ENCODE assay signal across 32 mouse cellular contexts in the genomic region with DNA sequence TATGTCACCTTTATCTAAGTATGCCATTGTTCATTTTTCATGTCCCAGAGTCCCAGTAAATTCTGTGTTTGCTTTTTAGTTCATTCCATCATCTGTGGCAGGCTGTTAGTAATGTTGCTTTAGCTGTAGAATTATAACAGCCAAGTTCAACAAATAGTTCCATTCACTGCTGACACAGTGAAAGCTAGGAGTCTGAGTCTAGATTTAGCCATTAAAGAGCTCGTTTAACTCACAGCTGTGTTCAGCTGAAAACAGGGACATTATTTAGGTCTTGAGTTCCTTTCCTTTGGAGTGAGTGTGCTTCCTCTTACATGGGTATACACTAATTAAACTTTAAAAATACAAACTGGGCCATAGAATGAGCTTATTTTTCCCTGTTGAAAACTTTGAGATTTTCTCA. TPM values are rescaled to one million over a fixed set of nuclear protein-coding genes. Genes with fewer than 3 reads are reported as not detected.
DNase-seq lines count a peak whose midpoint lies in the region; ATAC-seq and TF ChIP-seq lines count a peak whose summit lies in the region.
"Had no signal": no experiment of that assay in that cellular context is flagged by ENCODE, and none has a peak within 500 bp of the region (broad histone marks: within the 10 kb centered on the region; RNA-seq: fewer than 3 reads in every experiment).

No protein-coding gene starts in this region.

- no peak overlapping the region for H3K4me2 ChIP-seq in forebrain, postnatal 0 days (ENCODE audit: low read depth)
- no peak overlapping the region for H3K4me2 ChIP-seq in forebrain, embryonic 14.5 days (ENCODE audit: low read length)
- H3K4me2 ChIP-seq in kidney, embryonic 15.5 days, result no peak overlapping the region
- H3K4me2 ChIP-seq in neural tube, embryonic 15.5 days, result no peak overlapping the region
- H3K4me2 ChIP-seq: embryonic facial prominence, embryonic 13.5 days; forebrain, embryonic 13.5 days; heart, embryonic 13.5 days; liver, embryonic 12.5 days; midbrain, embryonic 11.5 days; neural tube, embryonic 13.5 days had no signal

- ATAC-seq in forebrain, postnatal 0 days, result peak; percentile 48
- ATAC-seq in forebrain, embryonic 14.5 days, result no peak
- ATAC-seq in kidney, embryonic 15.5 days (replicated peaks; ENCODE audit: low FRiP score), result 0 out of 2 replicates have a peak, but pooled peaks have one; percentile 40
- no peak for ATAC-seq in neural tube, embryonic 15.5 days (ENCODE audit: low FRiP score)
- ATAC-seq: forebrain, embryonic 13.5 days; inflammation-experienced regulatory T-cells, adult 6 months; liver, postnatal 0 days had no signal

- H3K36me3 ChIP-seq in forebrain, postnatal 0 days (ENCODE audit: insufficient read depth), result 0 out of 2 replicates have a peak, but pooled peaks cover 4% of the 10 kb centered on the region
- no peaks in the 10 kb centered on the region for H3K36me3 ChIP-seq in forebrain, embryonic 14.5 days (ENCODE audit: control insufficient read depth, insufficient read depth, low read length)
- peaks cover 15% of the 10 kb centered on the region for H3K36me3 ChIP-seq in kidney, embryonic 15.5 days
- H3K36me3 ChIP-seq in neural tube, embryonic 15.5 days, result peaks cover 5% of the 10 kb centered on the region; the same call in 1 of the 2 replicates

- no peak for TF ChIP-seq CTCF in forebrain, postnatal 0 days (IDR thresholded peaks at IDR 0.05; ENCODE audit: low read depth)

- no peaks in the 10 kb centered on the region for H3K4me1 ChIP-seq in forebrain, postnatal 0 days (ENCODE audit: insufficient read depth)
- H3K4me1 ChIP-seq in forebrain, embryonic 14.5 days (ENCODE audit: control insufficient read depth, insufficient read depth, low read length), result no peaks in the 10 kb centered on the region
- H3K4me1 ChIP-seq in kidney, embryonic 15.5 days, result no peaks in the 10 kb centered on the region
- peaks cover 6% of the 10 kb centered on the region; the same call in 1 of the 2 replicates for H3K4me1 ChIP-seq in neural tube, embryonic 15.5 days
- H3K4me1 ChIP-seq: embryonic facial prominence, embryonic 13.5 days; heart, embryonic 13.5 days had no signal

- no peak for DNase-seq in forebrain, postnatal 0 days
- no peak for DNase-seq in forebrain, embryonic 14.5 days (ENCODE audit: low spot score)
- no peak for DNase-seq in kidney, adult 18-20 months
- DNase-seq in neural tube, embryonic 10.5 days (ENCODE audit: extremely low spot score, low spot score), result no peak
- peak; percentile 18 for DNase-seq in telencephalon, adult 2 months (ENCODE audit: low read depth, low spot score)
- DNase-seq in heart, adult 8-10 months (ENCODE audit: low spot score), result no peak
- DNase-seq: adrenal gland, adult 8-10 months; cerebellum, adult 11 months; cerebellum, adult 9-10 months; cerebellum, postnatal 36 days; heart, adult 2 months; heart, postnatal 10 days; kidney, adult 11 months; kidney, postnatal 10 days; liver, postnatal 0 days; lung, postnatal 36 days; retina, postnatal 1 day; right cerebral cortex, postnatal 25 days; thymus, adult 18-20 months; thymus, postnatal 25 days had no signal

- no peaks in the 10 kb centered on the region for H3K27me3 ChIP-seq in forebrain, postnatal 0 days (ENCODE audit: insufficient read depth, low read length)
- no peaks in the 10 kb centered on the region for H3K27me3 ChIP-seq in forebrain, embryonic 14.5 days (replicated peaks; ENCODE audit: control insufficient read depth, insufficient read depth, low read length)
- H3K27me3 ChIP-seq in kidney, embryonic 15.5 days, result no peaks in the 10 kb centered on the region
- H3K27me3 ChIP-seq in neural tube, embryonic 15.5 days (replicated peaks), result no peaks in the 10 kb centered on the region
- H3K27me3 ChIP-seq: embryonic facial prominence, embryonic 13.5 days; forebrain, embryonic 13.5 days; heart, embryonic 13.5 days; liver, embryonic 12.5 days; neural tube, embryonic 13.5 days had no signal

- 5% methylated on average over 1 of the region's 1 CpGs for WGBS in forebrain, postnatal 0 days
- 7% methylated on average over 1 of the region's 1 CpGs for WGBS in forebrain, embryonic 14.5 days
- 18% methylated on average over 1 of the region's 1 CpGs for WGBS in kidney, embryonic 15.5 days
- WGBS in neural tube, embryonic 15.5 days, result 21% methylated on average over 1 of the region's 1 CpGs

- H3K9ac ChIP-seq in forebrain, postnatal 0 days, result no peak overlapping the region
- H3K9ac ChIP-seq in forebrain, embryonic 14.5 days (ENCODE audit: low read length), result no peak overlapping the region
- no peak overlapping the region for H3K9ac ChIP-seq in kidney, embryonic 15.5 days
- H3K9ac ChIP-seq in neural tube, embryonic 15.5 days (replicated peaks), result no peak overlapping the region
- H3K9ac ChIP-seq: embryonic facial prominence, embryonic 13.5 days; forebrain, embryonic 13.5 days; heart, embryonic 13.5 days; liver, embryonic 12.5 days; liver, postnatal 0 days; neural tube, embryonic 13.5 days had no signal

- no peak overlapping the region for H3K4me3 ChIP-seq in forebrain, postnatal 0 days (ENCODE audit: low read depth, low read length)
- H3K4me3 ChIP-seq in forebrain, embryonic 14.5 days (ENCODE audit: low read depth, low read length), result no peak overlapping the region
- no peak overlapping the region for H3K4me3 ChIP-seq in kidney, embryonic 15.5 days (replicated peaks)
- no peak overlapping the region for H3K4me3 ChIP-seq in neural tube, embryonic 15.5 days (replicated peaks)
- H3K4me3 ChIP-seq: embryonic facial prominence, embryonic 13.5 days; erythroblast, embryonic 14.5 days; forebrain, embryonic 13.5 days; heart, adult 2 months; heart, embryonic 13.5 days; liver, embryonic 12.5 days; myocyte; neural tube, embryonic 13.5 days had no signal

- no peak overlapping the region for H3K27ac ChIP-seq in forebrain, postnatal 0 days (ENCODE audit: low read depth, low read length)
- no peak overlapping the region for H3K27ac ChIP-seq in forebrain, embryonic 14.5 days (ENCODE audit: low read depth, low read length)
- H3K27ac ChIP-seq in kidney, embryonic 15.5 days, result 0 out of 2 replicates have a peak overlapping the region, but pooled peaks have one; percentile 32
- 0 out of 2 replicates have a peak overlapping the region, but pooled peaks have one; percentile 33 for H3K27ac ChIP-seq in neural tube, embryonic 15.5 days (replicated peaks)
- H3K27ac ChIP-seq: embryonic facial prominence, embryonic 13.5 days; forebrain, embryonic 13.5 days; heart, adult 2 months; heart, embryonic 13.5 days; liver, embryonic 12.5 days; neural tube, embryonic 13.5 days had no signal

- no peaks in the 10 kb centered on the region for H3K9me3 ChIP-seq in forebrain, postnatal 0 days (ENCODE audit: low read length)
- H3K9me3 ChIP-seq in forebrain, embryonic 14.5 days (replicated peaks; ENCODE audit: control insufficient read depth, low read length), result no peaks in the 10 kb centered on the region
- H3K9me3 ChIP-seq in kidney, embryonic 15.5 days (replicated peaks), result no peaks in the 10 kb centered on the region
- no peaks in the 10 kb centered on the region for H3K9me3 ChIP-seq in neural tube, embryonic 15.5 days (replicated peaks)
- H3K9me3 ChIP-seq: embryonic facial prominence, embryonic 13.5 days; forebrain, embryonic 13.5 days; G1E; heart, embryonic 13.5 days; liver, embryonic 12.5 days; neural tube, embryonic 13.5 days had no signal

RNA-seq across cellular contexts. Expression of gene Oxsm, which starts 42.8 kb away (rescaled TPM):
- total RNA-seq in forebrain, postnatal 0 days (2014; rRNA removed), result 4.2 and 4.3 TPM in 2 replicates
- 0.84 and 1.2 TPM in 2 replicates for polyA plus RNA-seq in forebrain, postnatal 0 days (2015; fragmentation: Nextera tagmentation; extraction: Ambion mirVana)
- polyA plus RNA-seq in forebrain, embryonic 14.5 days (2014; fragmentation: Nextera tagmentation; extraction: Ambion mirVana), result 0.96 and 1.1 TPM in 2 replicates
- polyA plus RNA-seq in kidney, embryonic 15.5 days (2015; fragmentation: Nextera tagmentation; extraction: Ambion mirVana), result 2.5 and 3.7 TPM in 2 replicates
- 2.0 and 2.2 TPM in 2 replicates for polyA plus RNA-seq in neural tube, embryonic 15.5 days (2015; fragmentation: Nextera tagmentation; extraction: Ambion mirVana)
- total RNA-seq in heart, adult 8-10 months (2022), result 10 to 100 TPM; 21.5 to 28.4 (median 24.1) TPM

RNA-seq across cellular contexts. Expression of gene Ngly1, which starts 43.3 kb away (rescaled TPM):
- 25.5 and 25.6 TPM in 2 replicates for total RNA-seq in forebrain, postnatal 0 days (2014; rRNA removed)
- polyA plus RNA-seq in forebrain, postnatal 0 days (2015; fragmentation: Nextera tagmentation; extraction: Ambion mirVana), result 21.2 and 22.9 TPM in 2 replicates
- polyA plus RNA-seq in forebrain, embryonic 14.5 days (2014; fragmentation: Nextera tagmentation; extraction: Ambion mirVana), result 30.9 and 34.9 TPM in 2 replicates
- 36.1 and 36.3 TPM in 2 replicates for polyA plus RNA-seq in kidney, embryonic 15.5 days (2015; fragmentation: Nextera tagmentation; extraction: Ambion mirVana)
- polyA plus RNA-seq in neural tube, embryonic 15.5 days (2015; fragmentation: Nextera tagmentation; extraction: Ambion mirVana), result 27.1 and 32.7 TPM in 2 replicates
- 10 to 100 TPM; 29.5 to 33.9 (median 31.9) TPM for total RNA-seq in heart, adult 8-10 months (2022)

Comparison
In these comparisons a context has a peak if more than half of its experiments do, and no peak if none do; other contexts are left out.
1. ATAC-seq: peak in forebrain, postnatal 0 days (single experiment) and kidney, embryonic 15.5 days (single experiment); none in forebrain, embryonic 14.5 days (single experiment) and neural tube, embryonic 15.5 days (single experiment).
2. H3K27ac ChIP-seq: peak in kidney, embryonic 15.5 days (single experiment) and neural tube, embryonic 15.5 days (single experiment); none in forebrain, postnatal 0 days (single experiment) and forebrain, embryonic 14.5 days (single experiment).